Mouse (Mus musculus): ENCODE measurements around the gene Lcmt1.

- TF ChIP-seq CTCF (IDR thresholded peaks at IDR 0.05; ENCODE audit: insufficient read depth, low read length) (no peak), POLR2A (IDR thresholded peaks at IDR 0.05; ENCODE audit: borderline replicate concordance, extremely low read depth, low read depth, low read length) (no peak)
Measured at GRCm38 (mm10) chr7:123419984-123420383, 50.4 kb downstream of the Lcmt1 start.
